Mouse (Mus musculus): Measurements from ENCODE around the gene Anks1b.

- no peak for TF ChIP-seq CTCF (IDR thresholded peaks at IDR 0.05; ENCODE audit: low read depth)
- no peak for TF ChIP-seq EP300 (optimal IDR thresholded peaks at IDR 0.05)
These were observed at the start of gene Anks1b for GRCm38 (mm10) chr10:89873146-89873950.
